Mouse (Mus musculus) kidney, adult 2 months (tissue): ENCODE data around the gene Parg. TPM values are rescaled to one million over a fixed set of nuclear protein-coding genes. Genes with fewer than 3 reads are reported as not detected.

Experiments
- DNase-seq: peaks from one replicate; pipeline ENCODE4 v3.0.0; 2021
- H3K27ac ChIP-seq: fragments of 200-500 bp; 2 replicates; pipeline ENCODE4 v1.5.1; 2012; ENCODE audit warnings: low read depth, low read length, control low read depth, inconsistent platforms; ENCODE audit not compliant: insufficient read depth
- H3K27me3 ChIP-seq: fragments of 200-500 bp; replicated peaks from 2 replicates; pipeline ENCODE4 v1.6.1; 2012; ENCODE audit warnings: mild to moderate bottlenecking, moderate library complexity, low read length, inconsistent platforms; ENCODE audit not compliant: control insufficient read depth, insufficient read depth
- H3K36me3 ChIP-seq: fragments of 200-500 bp; 2 replicates; pipeline ENCODE4 v1.6.1; 2012; ENCODE audit warnings: mild to moderate bottlenecking, moderate library complexity, low read length, inconsistent platforms; ENCODE audit not compliant: control insufficient read depth, insufficient read depth
- H3K4me1 ChIP-seq: fragments of 200-500 bp; 2 replicates; pipeline ENCODE4 v1.6.1; 2011; ENCODE audit warnings: low read length; ENCODE audit not compliant: control insufficient read depth, insufficient read depth
- H3K4me3 ChIP-seq: fragments of 200-500 bp; 2 replicates; pipeline ENCODE4 v1.5.1; 2011; ENCODE audit warnings: mild to moderate bottlenecking, low read depth, low read length, control low read depth; ENCODE audit not compliant: insufficient read depth
- CTCF ChIP-seq: fragments of 200-500 bp; conservative IDR thresholded peaks from 2 replicates; pipeline ENCODE4 v1.5.1; 2011; ENCODE audit warnings: low read depth, mild to moderate bottlenecking, control low read depth, low read length, moderate library complexity, mixed read lengths; ENCODE audit not compliant: insufficient read depth, insufficient read length
- POLR2A ChIP-seq: fragments of 200-500 bp; IDR thresholded peaks from one replicate; pipeline ENCODE4 v1.6.1; 2011; ENCODE audit warnings: low read depth, low read length, control low read depth
- WGBS: fragments of 180-500 bp; shearing (Covaris S2); methylation state at CpG from one replicate; pipeline ENCODE4 v1.1.7; 2018; 5-methylcytosine and 5-hydroxymethylcytosine counted together
- polyA plus RNA-seq: library from polyadenylated mRNA; depleted of rRNA; stranded (reverse); fragments of >200 nt; gene quantifications from 2 replicates; pipeline ENCODE4 v1.2.3, GENCODE M21; 2012; rRNA removed

The Parg gene
- 4.3 and 6.9 TPM in 2 replicates for polyA plus RNA-seq

- under 1% methylated on average over 77 of the region's 77 CpGs for WGBS
- peak within 1 kb of the TSS; percentile 79 for H3K27ac ChIP-seq
- H3K36me3 ChIP-seq, result no peaks in the 10 kb centered on the region; the same call in 1 of the 2 replicates
- TF ChIP-seq POLR2A (no peak), CTCF (no peak)
- H3K4me1 ChIP-seq, result peaks cover 18% of the 10 kb centered on the region
- peak within 1 kb of the TSS; percentile 97 for H3K4me3 ChIP-seq
- peak; percentile 94 for DNase-seq
- H3K27me3 ChIP-seq, result no peaks in the 10 kb centered on the region
These were observed at the start of gene Parg, which contains the start of gene Timm23 for GRCm38 (mm10) chr14:32201791-32202451. Gene Parg (plus strand): TSS chr14:32201949. Gene Timm23 (minus strand): TSS chr14:32201898.

- TF ChIP-seq POLR2A (no peak), CTCF (no peak)
- no peaks in the 10 kb centered on the region for H3K27me3 ChIP-seq
- no peak overlapping the region for H3K4me3 ChIP-seq
- WGBS, result 80% methylated on average over 18 of the region's 18 CpGs
- H3K4me1 ChIP-seq, result no peaks in the 10 kb centered on the region
- H3K27ac ChIP-seq, result no peak overlapping the region
- no peaks in the 10 kb centered on the region for H3K36me3 ChIP-seq
- DNase-seq, result peak; percentile 42
These were observed 49.3 kb upstream of the Parg start for GRCm38 (mm10) chr14:32152243-32152965.

GRCm38 (mm10) chr14:32153156-32153555 is 48.6 kb upstream of the Parg start:
- no peak for DNase-seq
- TF ChIP-seq CTCF (no peak), POLR2A (no peak)
- Histone ChIP-seq H3K27me3 (no peaks in the 10 kb centered on the region), H3K27ac (no peak overlapping the region), H3K4me1 (no peaks in the 10 kb centered on the region), H3K36me3 (no peaks in the 10 kb centered on the region), H3K4me3 (no peak overlapping the region)
- WGBS, result 94% methylated on average over 2 of the region's 2 CpGs

- 90% methylated on average over 6 of the region's 6 CpGs for WGBS
- no peak overlapping the region for H3K4me3 ChIP-seq
- H3K4me1 ChIP-seq, result peaks cover 5% of the 10 kb centered on the region; the same call in 1 of the 2 replicates
- H3K27ac ChIP-seq, result no peak overlapping the region
- TF ChIP-seq CTCF, result no peak
- TF ChIP-seq POLR2A, result no peak
- H3K36me3 ChIP-seq, result no peaks in the 10 kb centered on the region
- no peaks in the 10 kb centered on the region for H3K27me3 ChIP-seq
- no peak for DNase-seq
These were observed 47.0 kb upstream of the Parg start for GRCm38 (mm10) chr14:32154758-32155157.

GRCm38 (mm10) chr14:32159150-32159670 is 42.5 kb upstream of the Parg start:
- WGBS, result 25% methylated on average over 4 of the region's 4 CpGs
- Histone ChIP-seq H3K27me3 (no peaks in the 10 kb centered on the region), H3K4me1 (peaks cover 16% of the 10 kb centered on the region; the same call in 1 of the 2 replicates), H3K36me3 (no peaks in the 10 kb centered on the region), H3K27ac (peak overlapping the region; percentile 40; the same call in 1 of the 2 replicates), H3K4me3 (peak overlapping the region; percentile 47)
- peak; percentile 60 for DNase-seq
- no peak for TF ChIP-seq CTCF
- TF ChIP-seq POLR2A, result no peak

- H3K4me1 ChIP-seq, result peaks cover 21% of the 10 kb centered on the region; the same call in 1 of the 2 replicates
- H3K27me3 ChIP-seq, result no peaks in the 10 kb centered on the region
- no peaks in the 10 kb centered on the region for H3K36me3 ChIP-seq
- H3K27ac ChIP-seq, result peak within 1 kb of the TSS; percentile 96
- under 1% methylated on average over 40 of the region's 40 CpGs for WGBS
- H3K4me3 ChIP-seq, result peak within 1 kb of the TSS; percentile 87
- peak; percentile 99 for DNase-seq
- TF ChIP-seq CTCF (no peak), POLR2A (peak; percentile 68)
These were observed 42.0 kb upstream of the Parg start, which contains the start of gene Ncoa4 for GRCm38 (mm10) chr14:32159690-32160246. Gene Ncoa4 (plus strand): TSS chr14:32159865.

GRCm38 (mm10) chr14:32160563-32160962 is 41.2 kb upstream of the Parg start:
- Histone ChIP-seq H3K36me3 (no peaks in the 10 kb centered on the region), H3K4me1 (peaks cover 26% of the 10 kb centered on the region; the same call in 1 of the 2 replicates), H3K27me3 (no peaks in the 10 kb centered on the region), H3K27ac (peak overlapping the region; percentile 96), H3K4me3 (peak overlapping the region; percentile 87)
- no peak for TF ChIP-seq CTCF
- no peak for TF ChIP-seq POLR2A
- 12% methylated on average over 7 of the region's 7 CpGs for WGBS
- no peak for DNase-seq
